Mouse (Mus musculus) CH12.LX (cell line): ENCODE results near the gene Slc4a3.

Experiments
- BHLHE40 ChIP-seq: IDR thresholded peaks from 2 replicates; pipeline ENCODE4 v1.6.1; 2011; ENCODE audit warnings: mild to moderate bottlenecking, low read depth, low read length, improper control_type of control experiment
- CHD2 ChIP-seq: IDR thresholded peaks from 2 replicates; pipeline ENCODE4 v1.6.1; 2011; ENCODE audit warnings: low read length, improper control_type of control experiment
- CTCF ChIP-seq, 2 experiments: IDR thresholded peaks in 1 of 2; conservative IDR thresholded peaks in 1 of 2; 2 replicates each; pipeline ENCODE4 v1.5.1; 2011 to 2012; ENCODE audit warnings: low read depth in 2 of 2, low read length in 2 of 2, improper control_type of control experiment in 1 of 2, inconsistent platforms in 1 of 2, mild to moderate bottlenecking in 1 of 2, moderate library complexity in 1 of 2
- E2F4 ChIP-seq: IDR thresholded peaks from 2 replicates; pipeline ENCODE4 v1.6.1; 2011; ENCODE audit warnings: low read depth, low read length, improper control_type of control experiment; ENCODE audit not compliant: insufficient replicate concordance
- EP300 ChIP-seq: IDR thresholded peaks from 2 replicates; pipeline ENCODE4 v1.6.1; 2011; ENCODE audit warnings: low read length, improper control_type of control experiment
- GABPA ChIP-seq: IDR thresholded peaks from 2 replicates; pipeline ENCODE4 v1.6.1; 2012; ENCODE audit warnings: low read depth, low read length, improper control_type of control experiment, inconsistent platforms; ENCODE audit not compliant: insufficient replicate concordance
- MYC ChIP-seq: IDR thresholded peaks from 2 replicates; pipeline ENCODE4 v1.6.1; 2011; ENCODE audit warnings: low read depth, mild to moderate bottlenecking, improper control_type of control experiment, low read length
- POLR2A ChIP-seq: IDR thresholded peaks from 2 replicates; pipeline ENCODE4 v1.6.1; 2011; ENCODE audit warnings: low read depth, mild to moderate bottlenecking, improper control_type of control experiment, low read length
- POLR2AphosphoS2 ChIP-seq: IDR thresholded peaks from 2 replicates; pipeline ENCODE4 v1.6.1; 2011; ENCODE audit warnings: low read depth, low read length, improper control_type of control experiment
- SMC3 ChIP-seq: IDR thresholded peaks from 2 replicates; pipeline ENCODE4 v1.6.1; 2011; ENCODE audit warnings: low read depth, low read length, improper control_type of control experiment
- USF1 ChIP-seq: IDR thresholded peaks from 2 replicates; pipeline ENCODE4 v1.6.1; 2014; ENCODE audit warnings: low read depth, mild to moderate bottlenecking, inconsistent platforms, low read length, improper control_type of control experiment
- ZNF384 ChIP-seq: IDR thresholded peaks from 2 replicates; pipeline ENCODE4 v1.6.1; 2012; ENCODE audit warnings: low read depth, low read length, improper control_type of control experiment, inconsistent platforms

- TF ChIP-seq CTCF (conservative IDR thresholded peaks at IDR 0.05 in 1 of 2, IDR thresholded peaks at IDR 0.05 in 1 of 2; ENCODE audit: low read depth in 2 of 2, low read length in 2 of 2) (no peak), EP300 (no peak), GABPA (no peak), ZNF384 (no peak), USF1 (no peak), E2F4 (no peak), BHLHE40 (no peak), SMC3 (no peak), POLR2AphosphoS2 (no peak), POLR2A (no peak), CHD2 (no peak), MYC (no peak)
Measured at GRCm38 (mm10) chr1:75561898-75562238, 15.8 kb downstream of the Slc4a3 start.
